Mouse (Mus musculus) Muller cell, postnatal 12 days (primary cell): ENCODE data around the gene Hoxa6.

Experiments used
- DNase-seq: peaks from one replicate; pipeline ENCODE4 v3.0.0-alpha.2; 2015; ENCODE audit errors: inconsistent ontology term

The Hoxa6 gene

DNA sequence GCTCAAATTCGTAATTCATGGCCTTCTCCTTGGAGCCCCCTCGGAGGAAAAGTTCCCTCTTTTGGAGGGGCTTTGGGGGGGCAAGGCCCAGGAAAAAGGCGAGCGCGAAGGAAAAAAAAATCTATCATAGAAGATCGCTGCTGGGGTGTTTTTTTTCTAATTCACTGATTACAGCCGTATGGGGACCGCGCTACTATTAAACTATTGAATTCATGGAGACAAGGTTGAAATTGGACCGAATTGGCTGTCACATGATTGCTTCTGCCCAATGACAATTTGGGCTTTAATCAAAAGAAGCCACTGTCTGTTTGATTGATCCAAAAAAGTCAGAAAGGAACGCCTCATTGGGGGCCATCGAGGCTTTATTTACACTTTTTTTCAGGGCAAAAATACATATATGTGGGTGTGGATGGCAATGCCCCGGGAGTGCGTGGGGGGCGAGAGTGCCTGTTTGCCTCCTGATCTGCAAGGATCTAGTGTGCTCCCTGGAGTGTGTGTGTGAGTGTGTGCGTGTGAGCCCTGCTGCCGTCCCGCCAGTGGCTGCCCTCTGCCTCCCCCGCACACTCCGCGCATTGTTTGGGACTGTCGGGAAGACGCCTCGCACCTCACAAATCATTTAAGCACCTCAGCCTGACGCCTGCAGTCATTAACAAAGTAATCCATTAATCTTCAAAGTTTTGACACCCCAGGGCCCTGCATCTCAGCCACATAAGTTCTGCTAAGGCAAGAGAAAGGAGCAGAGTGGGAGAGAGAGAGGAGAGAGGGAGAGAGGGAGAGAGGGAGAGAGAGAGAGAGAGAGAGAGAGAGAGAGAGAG is 43.7 kb downstream of the Hoxa6 start, which contains the start of gene Hoxa2:
TSS of gene Hoxa2 (minus strand) at position 206 of the 815 bp plus-strand sequence.
- DNase-seq: no peak

DNA sequence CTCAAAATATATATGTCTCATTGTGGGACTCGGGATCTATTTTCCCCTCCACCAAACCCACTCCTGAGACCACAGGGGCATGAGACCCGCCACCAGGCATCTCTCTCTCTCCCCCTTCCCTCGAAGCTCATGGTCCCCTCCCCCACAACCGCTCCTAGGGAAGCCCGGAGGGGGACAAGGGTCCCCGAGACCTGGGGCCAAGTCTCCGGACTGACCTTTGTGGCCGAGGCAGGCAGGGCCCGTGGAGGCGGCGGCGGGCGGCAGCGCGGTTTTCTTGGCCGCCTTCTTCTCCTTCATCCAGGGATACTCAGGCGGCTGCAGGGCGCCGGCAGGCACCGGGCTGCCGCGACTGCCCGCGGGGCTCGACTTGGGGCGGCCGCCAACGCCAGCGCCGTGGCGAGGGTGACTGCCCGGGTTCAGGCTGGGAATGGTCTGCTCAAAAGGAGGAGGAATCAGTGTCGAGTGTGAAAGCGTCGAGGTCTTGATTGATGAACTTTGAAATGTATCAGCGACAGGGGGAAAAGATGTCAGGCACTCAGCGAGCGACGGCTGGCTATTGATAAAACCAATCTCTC is 44.4 kb downstream of the Hoxa6 start:
- DNase-seq: no peak

DNA sequence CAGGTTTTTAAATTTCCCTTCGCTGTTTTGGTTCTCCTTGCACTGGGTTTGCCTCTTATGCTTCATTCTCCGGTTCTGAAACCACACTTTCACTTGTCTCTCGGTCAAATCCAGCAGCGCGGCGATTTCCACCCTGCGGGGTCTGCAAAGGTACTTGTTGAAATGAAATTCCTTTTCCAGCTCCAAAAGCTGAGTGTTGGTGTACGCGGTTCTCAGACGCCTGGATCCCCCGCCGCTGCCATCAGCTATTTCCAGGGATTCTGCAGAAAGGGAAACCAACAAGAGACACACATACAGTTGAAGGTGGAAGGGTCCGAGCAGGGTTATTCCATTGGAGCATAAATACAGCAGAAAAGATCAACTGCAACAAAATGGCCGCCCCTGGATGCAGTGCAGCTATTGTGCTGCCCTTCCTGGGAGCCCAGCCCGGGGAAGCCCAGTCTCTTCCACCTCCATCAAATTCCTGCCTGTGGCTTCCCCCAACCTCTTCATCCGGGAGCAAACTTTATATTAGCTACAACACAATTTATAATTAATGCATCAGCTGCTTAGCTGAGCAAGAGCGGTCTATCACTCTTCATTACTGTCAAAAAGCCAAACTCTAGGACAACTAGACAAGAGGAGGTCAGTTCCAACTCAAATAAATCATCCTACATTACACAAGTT is 45.0 kb downstream of the Hoxa6 start:
- DNase-seq: no peak

DNA sequence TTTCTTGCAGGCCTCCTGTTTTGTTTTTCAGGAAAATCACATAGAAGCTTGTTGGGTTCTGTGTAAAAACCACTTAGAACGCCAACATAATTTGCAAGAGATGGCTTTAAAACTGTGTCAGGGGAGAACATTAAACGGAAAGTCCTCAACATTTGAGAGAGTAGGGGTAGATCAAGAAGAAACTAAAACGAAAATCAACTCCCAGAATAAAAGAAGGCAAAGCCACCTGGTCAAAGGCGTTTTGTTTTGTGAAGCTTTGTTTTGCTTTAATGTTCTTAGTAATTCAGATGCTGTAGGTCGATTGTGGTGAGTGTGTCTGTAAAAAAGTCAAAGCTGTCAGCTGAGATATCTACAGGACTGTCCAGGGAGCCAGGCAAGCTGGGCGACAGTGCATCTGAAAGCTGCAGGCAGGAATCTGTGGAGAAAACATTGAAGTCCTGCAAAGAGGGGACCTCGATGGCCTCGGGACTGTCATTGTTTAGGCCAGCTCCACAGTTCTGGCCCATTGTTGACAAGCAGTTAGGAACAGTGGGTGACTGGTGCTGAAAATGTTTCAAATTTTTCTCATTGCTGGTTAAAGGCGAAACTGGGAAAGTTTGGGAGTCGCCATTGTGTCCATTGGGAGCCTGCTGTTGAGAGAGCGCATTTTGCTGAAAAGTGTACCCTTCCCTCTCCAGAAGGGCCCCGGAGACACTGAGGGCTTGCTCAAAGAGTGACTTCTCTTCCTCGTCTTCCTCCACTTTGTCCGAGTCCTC is 45.7 kb downstream of the Hoxa6 start:
- DNase-seq: no peak

DNA sequence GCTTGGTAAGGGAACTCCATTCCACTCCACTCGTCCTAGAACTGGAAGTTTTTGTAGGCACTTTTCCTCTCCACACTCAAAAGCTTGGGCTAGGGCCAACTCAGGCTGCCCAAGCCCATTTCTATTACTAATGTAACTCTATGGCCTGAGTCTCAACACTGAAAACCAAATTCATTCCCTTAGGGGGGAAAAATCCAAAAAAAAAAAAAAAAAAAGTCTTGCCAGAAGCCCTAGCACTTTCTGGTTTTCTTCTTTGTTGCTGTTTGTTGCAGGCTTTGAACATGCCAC is 46.5 kb downstream of the Hoxa6 start:
- DNase-seq: no peak

DNA sequence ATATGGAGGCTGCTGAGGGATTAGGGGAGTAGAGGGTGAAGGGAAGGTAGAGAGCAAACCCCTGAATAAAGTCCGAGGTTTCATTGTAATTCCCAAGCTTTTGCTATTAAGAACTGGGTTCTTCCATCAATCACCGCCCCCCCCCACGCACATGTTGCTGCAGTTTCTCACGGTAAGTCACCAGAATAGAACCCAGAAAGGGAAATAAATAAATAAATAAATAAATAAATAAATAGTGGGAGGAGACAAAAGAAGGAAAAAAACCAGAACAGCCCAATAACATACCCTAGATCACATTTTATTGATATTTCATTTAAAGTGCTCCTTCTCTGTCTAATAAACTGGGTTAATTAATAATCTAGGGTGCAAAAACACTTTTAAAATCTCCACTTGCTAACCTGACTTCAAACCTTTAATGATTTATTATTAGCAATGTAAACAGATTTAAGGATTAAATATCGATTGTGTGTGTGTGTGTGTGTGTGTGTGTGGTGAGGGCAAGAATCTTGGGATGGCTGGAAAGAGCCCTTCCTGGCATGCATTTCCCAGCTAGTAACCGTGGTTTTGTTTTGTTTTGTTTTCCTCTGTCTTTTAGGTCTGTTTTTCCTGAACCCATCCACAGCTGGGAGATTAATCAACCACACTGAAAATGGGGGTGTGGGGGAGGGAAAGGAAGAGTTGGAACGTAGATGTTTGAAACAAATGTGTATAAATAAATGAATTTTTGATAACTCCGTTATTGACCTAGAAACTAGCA is 47.0 kb downstream of the Hoxa6 start:
- DNase-seq: no peak

DNA sequence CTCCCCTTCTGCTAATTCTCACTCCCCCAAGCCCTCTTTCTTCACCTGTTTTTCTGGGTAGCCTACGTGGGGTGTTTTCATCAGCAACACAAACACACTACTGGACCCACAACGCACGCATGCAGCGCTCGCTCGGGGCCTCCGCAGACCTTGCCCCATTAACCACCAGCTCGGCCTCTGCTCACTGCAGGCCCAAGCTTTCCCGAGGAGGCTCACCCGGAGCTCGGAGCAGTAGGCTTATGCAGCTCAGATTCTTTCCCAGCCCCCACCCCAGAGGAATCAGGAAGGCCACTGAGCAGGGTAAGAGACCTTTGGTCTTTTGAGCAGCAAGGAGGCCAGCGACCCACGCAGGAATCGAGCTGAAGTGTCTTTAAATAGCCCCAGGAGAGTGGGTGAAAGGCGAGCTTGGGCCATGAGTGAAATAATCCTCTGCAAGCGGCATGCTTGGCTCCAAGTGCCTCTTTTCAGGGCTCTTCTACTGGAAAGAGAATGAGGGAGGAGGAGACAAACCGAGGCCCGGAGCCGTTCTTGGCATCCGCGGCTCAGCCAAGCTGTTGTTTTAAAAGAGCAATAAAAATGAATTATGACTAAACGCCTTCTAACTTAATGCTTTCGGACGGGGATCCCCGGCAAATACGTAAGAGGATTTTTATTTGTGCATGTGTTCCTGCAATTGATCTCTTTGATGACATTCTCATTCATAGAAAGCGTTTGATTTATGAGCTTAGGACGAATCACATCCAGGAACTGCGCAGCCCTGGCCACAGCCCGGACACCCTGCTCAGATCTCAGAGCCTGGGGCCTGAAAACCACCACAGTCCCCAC is 47.8 kb downstream of the Hoxa6 start:
- DNase-seq: no peak

DNA sequence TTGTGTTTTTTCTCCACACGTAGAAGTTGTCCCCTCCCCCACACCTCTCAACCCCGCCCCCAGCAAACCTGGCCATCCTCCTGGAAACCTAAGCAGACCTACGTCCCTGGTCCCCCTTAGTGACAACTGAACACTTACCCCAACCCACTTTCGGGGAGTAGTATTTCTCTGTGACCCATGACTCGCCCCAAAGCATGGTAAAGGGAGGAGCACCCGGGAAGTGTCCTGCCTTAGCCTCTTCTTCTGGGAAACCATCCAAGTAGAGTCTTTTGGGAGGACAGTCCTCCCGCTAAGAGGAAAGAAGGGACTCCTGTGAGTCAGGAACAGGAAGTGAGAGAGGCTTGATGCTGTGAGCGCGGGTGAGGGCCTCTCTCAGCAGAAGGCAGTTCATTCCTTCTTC is 48.5 kb downstream of the Hoxa6 start:
- no peak for DNase-seq

DNA sequence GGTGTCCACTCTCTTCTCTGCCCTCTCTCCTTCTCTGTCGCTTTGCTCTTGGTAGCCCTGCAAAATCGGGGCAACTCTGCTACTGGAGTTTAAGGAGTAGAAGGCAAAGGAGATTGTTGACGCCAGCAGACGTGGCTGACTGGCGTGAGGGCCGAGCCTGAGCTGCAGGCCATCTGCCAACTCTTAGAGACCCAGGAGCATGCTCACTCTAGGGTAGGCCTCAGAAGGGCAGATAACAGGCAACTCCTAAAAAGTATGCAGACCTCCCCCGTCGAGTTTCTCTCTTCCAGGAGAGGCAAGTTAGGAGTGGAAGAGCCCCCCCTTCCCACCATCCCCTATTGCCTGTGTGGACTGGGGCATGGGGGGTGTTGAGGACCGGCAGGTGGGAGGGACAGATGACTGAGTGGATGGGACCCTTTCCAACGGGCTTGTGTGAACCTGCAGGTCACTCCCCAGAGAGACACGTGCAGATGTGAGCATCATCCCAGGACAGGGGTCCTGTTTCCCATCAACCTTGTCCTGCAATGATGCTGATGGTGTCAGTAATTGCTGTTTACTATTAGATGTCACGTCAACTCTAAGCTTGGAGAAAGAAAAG is 49.3 kb downstream of the Hoxa6 start:
- DNase-seq: no peak

DNA sequence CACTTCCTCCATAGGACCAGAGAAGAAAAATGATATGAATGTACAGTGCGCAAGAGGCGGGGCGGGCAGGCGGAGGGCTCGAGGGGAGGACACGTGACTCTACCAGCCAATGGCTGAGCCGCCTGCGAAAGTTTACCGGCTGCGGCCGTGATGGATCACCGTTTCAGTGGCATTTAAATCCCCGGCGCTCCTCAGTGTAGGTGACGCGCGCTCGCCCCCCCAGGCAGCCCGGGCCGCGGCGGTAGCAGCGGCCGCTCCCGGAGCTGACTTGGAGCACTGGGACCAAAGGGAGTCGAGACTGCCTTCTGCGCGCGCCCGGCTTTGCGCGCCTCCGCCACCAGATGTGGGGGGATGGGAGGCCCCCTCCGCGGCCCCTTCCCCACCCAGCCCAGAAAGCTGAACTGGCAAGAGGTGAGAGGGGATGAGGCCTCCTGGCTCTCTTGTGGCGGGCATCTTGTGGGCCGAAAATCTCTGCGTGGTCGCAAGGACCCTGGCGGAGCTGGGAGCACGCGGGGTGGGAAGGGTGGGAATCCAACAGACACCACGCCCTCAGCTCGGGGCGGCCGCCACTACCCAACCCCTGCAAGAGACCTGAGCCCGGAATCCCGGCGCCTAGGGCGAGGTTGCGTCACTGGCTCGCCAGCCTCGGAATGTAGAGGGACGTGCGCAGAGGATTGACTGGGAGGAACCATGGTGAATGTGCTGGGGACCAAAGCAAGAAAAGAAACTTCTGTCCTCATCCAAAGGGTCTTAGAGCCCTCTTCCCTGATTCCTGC is 50.1 kb downstream of the Hoxa6 start, which contains the start of gene Hoxa1:
TSS of gene Hoxa1 (minus strand) at position 42 of the 776 bp plus-strand sequence.
- DNase-seq: peak; percentile 74

DNA sequence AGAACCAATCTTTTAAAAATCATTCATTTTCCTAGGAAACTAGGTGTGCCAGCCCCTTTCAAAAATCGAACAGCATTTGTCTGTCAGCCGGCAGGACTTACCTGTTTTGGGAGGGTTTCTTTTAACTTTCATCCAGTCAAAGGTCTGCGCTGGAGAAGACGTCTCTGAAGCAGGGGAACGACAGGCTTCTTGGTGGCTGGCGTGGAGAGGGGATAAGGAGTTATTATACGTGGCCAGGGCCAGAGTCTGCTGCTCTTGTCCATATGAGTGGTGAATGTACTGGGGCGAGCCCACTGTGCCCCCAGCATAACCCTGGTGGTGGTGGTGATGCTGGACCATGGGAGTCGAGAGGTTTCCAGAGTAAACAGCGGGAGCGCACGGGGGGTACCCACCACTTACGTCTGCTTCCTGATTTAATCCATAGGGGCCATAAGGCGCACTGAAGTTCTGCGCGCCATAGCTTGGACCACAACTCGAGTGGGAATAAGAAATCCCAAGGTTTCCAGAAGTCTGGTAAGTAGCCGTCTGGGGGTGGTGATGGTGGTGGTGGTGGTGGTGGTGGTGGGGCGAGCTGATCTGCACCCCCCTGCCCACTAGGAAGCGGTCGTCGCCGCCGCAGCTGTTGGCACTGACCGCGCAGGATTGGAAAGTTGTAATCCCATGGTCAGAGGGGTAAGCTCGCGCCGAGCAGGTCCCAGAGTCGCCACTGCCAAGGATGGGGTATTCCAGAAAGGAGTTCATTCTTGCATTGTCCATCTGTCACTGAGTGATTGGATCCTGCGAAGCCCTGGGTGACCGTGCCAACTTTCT is 50.9 kb downstream of the Hoxa6 start:
- DNase-seq: no peak

DNA sequence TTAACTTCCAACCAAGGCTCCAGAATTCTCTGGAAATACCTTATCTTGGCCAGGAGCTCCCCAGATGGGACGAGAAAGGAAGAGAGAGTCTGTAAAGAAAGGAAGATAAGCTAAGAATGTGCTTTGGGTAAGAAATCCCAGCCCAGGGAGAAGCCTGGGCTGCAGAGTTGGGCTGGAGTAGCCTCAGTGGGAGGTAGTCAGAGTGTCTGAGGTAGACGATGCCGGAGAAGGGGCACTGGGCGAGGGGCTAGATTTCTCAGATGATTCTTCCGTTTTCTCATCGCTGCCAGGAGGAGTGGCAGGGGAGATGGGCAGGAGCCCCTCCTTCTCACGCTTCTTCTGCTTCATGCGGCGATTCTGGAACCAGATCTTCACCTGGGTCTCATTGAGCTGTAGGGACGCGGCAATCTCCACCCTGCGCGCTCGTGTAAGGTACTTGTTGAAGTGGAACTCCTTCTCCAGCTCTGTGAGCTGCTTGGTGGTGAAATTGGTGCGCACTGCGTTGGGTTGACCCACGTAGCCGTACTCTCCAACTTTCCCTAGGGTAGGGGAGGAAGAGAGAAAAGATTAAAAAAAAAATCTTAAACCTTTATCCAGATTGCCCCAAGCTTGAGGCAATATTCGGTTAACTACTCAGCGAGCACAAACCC is 51.8 kb downstream of the Hoxa6 start:
- DNase-seq: no peak
